Mouse (Mus musculus) adrenal gland, adult 18-20 months (tissue): Measurements from ENCODE around the gene Cd59a. TPM values are rescaled to one million over a fixed set of nuclear protein-coding genes. Genes with fewer than 3 reads are reported as not detected.
"Not testable (repeated sequence)": the region's sequence is repeated elsewhere in the genome, so short reads cannot be mapped to it uniquely, and the experiment has no call there.

Experiments used
- DNase-seq, 2 experiments: peaks; one replicate each; pipeline ENCODE4 v3.0.0; 2021 to 2022; ENCODE audit warnings: low spot score in 2 of 2
- total RNA-seq, 2 experiments: library from RNA; stranded (reverse); gene quantifications; 1 replicate in 1 of 2; 2 replicates in 1 of 2; pipeline ENCODE4 v1.2.3; 2021

The Cd59a gene
- total RNA-seq, 2 experiments from 2014 or later: 99.7 to 107 TPM

GRCm38 (mm10) chr2:104099946-104100345 lies 4.3 kb downstream of the Cd59a start:
- DNase-seq: no peak

DNA sequence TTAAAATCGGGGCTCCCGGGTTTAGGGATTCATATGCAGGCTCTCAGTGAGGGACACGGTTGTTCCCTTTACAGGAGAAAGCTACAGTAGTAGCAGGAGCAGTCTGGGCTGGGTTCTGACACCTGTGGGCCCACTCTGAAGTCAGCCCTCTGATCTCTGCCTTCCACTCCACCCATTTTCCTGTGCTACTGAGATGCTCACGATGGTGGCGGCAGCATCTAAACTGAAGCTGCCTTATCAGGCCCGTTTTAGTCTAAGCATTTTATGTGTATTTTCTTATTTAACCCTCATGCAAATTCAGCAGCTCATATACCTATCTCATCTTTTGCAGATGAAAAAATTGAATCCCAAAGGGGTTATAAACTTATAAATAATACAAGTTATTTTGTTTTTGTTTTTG lies 9.2 kb downstream of the Cd59a start:
- DNase-seq: no peak

DNA sequence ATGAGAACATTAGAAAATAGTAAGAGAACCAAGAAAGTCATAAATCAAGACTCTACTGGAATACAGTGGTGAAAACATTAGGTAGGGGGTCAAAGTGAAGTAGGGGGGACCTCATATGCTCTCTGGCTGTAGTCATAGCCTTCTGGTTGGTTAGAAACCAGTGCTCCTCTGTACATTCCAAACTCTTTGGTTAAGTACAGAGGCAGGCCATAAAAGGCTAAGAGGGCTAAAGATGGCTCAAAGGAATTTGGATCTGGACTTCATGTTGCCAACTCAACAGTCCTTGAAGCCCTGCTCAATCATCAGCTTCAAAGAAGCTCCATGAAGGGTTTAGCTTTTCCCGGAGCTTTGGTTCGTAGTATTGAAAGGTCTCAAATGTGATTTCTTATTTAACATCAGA lies 13.4 kb downstream of the Cd59a start:
- DNase-seq: not testable (repeated sequence)

DNA sequence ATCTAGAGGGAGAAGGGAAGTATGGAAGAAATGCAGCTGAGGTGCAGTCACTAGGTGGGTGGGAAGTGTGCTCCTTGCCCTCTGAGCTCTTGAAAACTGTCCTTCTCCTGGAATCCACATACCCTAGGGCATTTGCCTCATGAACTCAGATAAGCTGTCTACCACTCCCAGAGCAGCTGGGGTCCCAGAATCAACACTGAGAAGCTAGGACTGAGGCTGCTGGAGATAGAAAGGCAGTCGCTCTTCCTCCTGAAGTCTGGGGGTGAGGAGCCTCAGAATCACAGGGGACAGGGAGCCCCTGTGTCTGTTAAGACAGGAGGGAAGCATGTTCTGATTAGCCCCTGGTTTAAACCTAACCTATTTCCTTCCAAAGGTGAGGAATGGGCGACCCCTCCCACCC lies 13.9 kb downstream of the Cd59a start:
- DNase-seq: no peak

DNA sequence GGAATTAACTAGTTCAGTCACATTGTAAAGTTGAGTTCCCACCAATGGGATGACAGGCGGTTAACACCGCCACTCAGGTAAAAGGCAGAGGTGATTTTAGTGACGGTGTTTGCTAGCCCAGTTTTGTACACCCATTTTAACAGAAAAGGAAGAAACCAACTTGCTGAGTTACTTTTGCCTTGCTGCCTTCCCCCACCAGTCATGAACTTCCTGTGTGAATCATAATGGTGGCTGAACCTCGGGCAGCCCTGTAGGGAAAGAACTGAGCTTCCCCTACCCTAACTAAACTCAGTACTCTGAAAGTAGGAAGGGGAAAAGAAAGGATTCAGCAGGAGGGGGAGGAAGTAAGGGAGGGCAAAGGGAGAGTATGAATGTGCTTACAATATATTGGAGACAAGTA lies 14.4 kb downstream of the Cd59a start:
- DNase-seq: no peak

DNA sequence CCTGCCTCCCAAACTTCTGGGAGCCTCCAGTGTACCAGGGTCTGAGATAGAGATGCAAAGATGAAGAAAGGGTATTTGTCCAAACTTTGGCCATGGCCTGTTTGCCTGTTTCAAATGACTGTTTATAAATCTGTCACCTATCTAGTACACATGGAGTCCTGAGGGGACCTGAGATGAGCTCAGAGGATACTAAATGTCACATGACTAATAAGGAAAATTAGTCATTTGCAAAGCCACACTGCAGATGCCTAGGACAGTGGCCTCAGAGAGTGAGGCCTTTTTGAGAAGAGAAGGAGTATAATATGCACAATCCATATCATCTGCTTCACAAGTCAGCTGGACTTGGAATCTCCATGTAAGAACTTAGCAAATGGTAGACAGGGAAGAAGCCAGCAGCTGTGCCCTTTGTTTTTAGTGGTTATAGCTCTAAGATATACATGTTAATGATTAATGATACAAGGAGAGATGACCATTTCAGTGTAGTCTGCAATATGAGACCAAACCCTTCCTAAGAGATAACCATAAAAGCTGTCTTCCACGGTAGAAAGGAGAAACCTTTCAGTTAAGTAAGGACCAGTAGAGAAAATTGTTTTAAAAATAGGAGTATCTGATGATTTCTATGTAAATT lies 15.7 kb downstream of the Cd59a start:
- not testable (repeated sequence) for DNase-seq

- DNase-seq: not testable (repeated sequence)
Observed at GRCm38 (mm10) chr2:104113563-104113962, 18.0 kb downstream of the Cd59a start.

DNA sequence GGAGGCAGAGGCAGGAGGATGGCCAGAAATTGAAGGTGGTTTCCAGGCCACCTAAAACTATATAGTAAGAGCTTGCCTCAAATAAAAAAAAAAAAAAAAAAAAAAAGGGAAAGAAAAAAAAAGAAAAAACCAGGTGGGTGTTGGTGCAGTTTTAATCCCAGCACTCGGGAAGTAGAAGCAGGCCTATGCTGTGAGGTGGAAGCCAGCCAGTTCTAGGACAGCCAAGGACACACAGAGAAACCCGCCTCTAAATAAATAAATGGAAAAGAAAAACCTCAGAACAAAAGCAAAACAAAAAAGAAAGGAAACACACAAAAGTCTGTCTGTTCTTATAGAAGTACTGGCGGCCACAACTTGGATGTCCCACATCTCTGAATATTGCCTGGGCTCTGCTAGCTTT lies 19.3 kb downstream of the Cd59a start:
- DNase-seq: no peak

DNA sequence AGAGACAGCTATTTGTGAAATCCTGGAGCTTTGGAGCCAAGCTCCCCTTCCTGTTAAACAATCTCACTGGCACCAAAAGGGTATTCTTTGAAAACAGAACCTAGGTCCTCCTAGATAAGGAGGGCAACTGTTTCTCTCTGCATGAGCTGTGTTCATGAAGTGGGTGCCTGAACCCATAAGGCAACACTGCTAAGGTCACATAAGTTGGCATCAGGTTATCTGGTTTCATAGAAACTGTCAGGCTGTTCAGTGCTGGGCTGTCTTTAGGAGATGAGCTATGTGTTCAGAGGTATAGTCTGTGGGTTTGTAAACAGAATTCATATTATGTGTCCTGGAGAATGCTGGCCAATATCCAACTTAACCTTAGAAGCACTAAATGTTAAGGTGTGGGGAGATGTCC lies 21.6 kb downstream of the Cd59a start:
- DNase-seq: not testable (repeated sequence)

DNA sequence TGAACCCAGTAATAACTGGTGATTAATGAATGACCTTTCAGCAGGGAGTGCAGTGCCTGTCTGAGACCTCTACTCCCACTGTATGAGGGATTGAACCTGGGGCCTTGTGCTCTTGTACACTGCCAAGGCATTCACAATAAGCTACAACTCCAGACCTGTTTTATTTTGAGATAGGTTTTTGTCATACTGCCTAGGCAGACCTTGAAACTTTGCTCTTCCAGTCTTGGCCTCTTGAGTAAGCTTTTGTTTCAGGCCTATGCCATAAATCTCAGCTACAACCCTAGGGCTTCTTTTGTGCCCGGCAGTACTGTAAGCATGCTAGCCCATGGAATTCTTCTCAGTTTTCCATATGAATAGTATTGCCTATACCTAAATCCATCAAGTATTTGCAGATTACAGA lies 23.5 kb downstream of the Cd59a start:
- DNase-seq: no peak

DNA sequence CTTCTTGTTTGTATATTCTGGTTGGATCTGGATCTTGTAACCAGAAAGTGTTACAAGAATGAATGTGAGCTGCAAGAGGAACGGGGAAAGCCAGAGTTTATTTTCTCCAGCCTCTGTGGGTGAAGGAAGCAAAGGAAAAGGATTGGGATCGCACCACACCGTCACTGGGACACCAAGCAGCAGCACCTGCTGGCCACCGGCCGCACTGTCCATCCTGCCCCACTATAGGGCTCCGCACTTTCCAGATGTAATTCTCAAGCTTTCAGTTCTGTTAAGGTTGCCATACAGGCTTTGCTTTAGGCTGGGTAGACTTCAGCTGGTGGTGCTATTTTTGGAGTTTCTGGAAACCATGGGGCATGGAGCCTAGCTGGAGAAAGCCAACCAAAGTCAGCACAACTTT lies 24.7 kb downstream of the Cd59a start:
- no peak for DNase-seq

DNA sequence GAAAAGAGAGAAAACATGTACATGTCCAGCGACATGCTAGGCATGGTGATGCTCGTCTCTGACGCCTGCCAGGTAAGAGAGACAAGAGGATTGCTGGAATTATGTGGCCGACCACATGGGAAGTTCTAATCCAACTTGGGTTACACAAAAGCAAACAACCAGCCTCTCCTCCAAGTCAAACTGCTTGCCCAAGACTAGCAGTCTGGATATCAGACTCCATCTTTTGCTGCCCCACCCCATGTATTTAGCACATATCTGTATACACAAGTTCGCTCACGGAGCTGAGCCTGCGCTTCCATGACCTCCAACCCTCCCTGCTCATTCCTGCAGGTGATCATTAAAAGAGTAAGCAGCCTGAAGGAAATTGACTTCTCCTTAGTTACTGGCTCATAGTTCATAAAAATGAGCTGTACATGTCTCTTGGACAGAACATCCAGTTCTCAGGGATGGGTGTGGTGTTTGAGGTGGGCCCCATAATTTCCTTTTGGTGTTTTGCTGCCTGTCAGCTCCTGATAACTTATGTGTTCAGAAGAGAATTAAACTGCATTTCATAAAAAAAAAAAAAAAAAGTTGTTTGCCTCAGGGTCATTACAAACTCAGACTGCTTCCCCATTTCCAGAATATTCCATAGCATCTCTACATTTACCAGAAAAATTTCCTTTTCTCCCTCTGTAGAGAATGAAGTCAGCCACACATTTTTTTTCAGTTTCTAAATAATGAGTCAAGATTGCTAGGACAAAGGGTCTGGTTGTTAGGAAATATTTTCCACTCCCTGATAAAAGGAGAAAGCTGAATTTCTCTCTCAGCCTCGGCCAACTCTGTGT lies 26.3 kb downstream of the Cd59a start:
- no peak for DNase-seq

DNA sequence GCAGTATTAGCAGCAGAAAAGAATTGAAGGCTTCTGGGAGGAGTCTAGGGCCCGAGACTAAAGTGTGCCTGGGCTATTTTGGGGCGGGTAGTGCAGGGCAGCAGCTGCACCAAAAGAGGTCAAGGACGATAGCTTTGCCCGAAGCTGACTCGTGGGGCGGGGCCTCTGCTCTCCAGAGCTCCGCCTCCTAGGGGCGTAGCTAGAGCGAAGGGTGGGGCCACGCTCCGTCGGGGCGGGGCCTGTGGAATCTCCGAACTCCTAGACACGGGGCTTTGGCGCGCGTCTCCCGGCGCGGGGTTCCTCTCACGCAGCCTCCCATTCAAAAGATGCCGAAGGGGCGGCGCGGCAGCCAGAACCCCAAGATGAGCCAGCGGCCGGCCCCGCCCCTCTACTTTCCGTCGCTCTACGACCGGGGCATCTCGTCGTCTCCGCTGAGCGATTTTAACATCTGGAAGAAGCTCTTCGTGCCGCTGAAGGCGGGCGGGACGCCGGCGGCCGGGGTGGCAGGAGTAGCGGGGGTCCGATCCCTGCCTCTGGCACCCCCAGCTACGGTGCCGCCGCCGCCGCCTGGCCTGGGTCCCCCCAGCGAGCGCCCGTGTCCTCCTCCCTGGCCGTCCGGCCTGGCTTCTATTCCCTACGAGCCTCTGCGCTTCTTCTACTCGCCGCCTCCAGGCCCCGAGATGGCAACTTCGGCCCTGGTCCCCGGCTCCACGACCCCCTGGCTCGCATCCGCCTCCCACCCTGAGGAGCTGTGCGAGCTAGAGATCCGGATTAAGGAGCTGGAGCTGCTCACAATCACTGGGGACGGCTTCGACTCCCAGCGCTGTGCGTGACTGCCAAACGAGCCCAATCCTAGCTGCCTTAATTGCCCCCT lies 27.1 kb downstream of the Cd59a start, which contains the start of gene A930018P22Rik:
Gene A930018P22Rik, plus strand, starts transcription at position 265 of the 874 bp plus-strand sequence.
- peak; percentile 93 to 95 for DNase-seq

DNA sequence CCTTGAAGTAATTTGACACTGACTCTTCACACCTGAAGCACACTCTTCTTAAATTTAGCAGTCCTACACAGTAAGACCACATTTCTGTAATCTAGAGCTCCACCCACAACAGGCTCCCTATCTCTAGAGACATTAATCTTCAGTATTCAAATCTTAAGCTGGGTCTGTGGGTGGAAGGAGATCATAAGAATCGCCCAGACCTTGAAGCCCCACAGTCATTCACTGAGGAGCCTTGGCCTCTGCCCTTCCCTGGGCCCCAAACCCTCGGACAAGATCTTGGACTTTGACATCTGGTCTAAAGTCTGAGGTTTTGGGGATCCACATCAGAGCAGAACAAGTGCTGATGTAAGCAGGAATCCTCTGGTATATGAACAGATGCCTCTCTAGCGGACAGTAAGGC lies 27.9 kb downstream of the Cd59a start:
- DNase-seq: no peak

GRCm38 (mm10) chr2:104124071-104124470 lies 28.5 kb downstream of the Cd59a start:
- no peak for DNase-seq

DNA sequence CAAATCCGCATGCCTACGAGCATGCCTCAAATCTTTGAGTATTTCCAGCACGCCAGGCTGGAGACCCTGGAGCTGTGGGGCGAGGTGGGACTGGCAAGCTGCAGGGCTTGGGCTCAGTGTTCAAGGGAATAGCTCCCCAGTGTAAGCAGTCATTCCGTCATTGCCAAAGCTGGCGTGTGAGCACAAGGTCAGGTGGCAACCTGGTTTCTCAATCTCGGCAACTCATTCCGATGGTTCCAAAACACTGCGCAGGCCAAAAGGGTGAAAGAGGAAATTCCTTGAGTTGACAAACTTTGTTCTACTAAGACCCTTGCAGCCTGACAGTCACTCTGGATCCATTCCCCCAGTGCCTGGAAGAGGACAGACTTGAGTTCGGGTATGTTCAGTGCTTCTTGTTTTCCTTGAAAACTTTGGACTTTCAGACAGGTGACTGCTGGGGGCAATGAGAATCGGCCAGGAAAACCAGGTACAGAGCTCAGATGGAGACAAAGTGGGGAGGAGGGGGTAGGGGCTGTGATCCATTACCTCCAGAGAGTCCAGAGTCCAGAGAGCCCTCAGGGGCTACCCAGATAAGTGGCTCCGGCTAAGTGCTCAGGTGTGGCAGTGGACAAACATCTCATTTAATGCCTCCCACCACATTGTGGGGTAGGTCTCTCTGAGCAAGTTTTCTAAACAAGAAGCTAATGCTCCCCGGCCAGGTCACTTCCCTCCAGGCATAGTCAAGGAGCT lies 33.4 kb downstream of the Cd59a start:
- no peak for DNase-seq

DNA sequence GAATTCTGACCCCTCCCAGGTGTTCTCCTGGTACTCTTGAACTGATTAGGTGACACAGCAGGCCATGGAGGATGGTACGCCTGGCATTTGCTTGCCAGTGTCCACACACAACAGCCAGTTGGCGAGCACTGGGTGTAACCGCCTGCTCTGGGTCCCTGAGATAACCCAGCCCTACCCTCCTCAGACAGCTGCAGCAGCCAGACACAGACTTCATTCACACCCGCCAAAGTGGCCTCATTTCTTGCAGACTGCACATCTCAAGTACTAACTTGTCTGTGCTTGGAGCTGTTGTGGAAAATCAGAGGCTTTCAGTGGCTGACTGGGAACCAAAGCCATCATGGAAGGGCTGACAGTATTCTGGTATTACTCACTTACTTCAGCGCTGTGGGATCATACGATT lies 34.6 kb downstream of the Cd59a start:
- no peak for DNase-seq

DNA sequence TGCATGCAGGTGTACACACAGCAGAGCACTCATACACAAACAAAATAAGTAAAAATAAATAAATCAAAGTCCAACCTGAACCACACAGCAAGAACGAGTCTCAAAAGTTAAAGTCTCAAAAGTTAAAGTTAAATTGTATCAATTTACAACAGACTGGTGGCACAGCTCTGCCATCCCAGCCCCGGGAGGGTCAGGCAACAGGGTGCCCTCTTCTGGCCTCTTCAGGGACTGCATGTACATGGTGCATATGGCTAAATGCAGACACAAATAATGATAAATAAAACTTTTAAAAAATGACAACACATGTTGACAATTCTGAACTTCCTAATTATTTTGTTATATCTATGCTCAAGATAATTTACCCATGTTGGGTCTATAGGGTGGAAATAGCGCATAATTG lies 35.4 kb downstream of the Cd59a start:
- DNase-seq: peak in 1 of 2 experiments; percentile 50

DNA sequence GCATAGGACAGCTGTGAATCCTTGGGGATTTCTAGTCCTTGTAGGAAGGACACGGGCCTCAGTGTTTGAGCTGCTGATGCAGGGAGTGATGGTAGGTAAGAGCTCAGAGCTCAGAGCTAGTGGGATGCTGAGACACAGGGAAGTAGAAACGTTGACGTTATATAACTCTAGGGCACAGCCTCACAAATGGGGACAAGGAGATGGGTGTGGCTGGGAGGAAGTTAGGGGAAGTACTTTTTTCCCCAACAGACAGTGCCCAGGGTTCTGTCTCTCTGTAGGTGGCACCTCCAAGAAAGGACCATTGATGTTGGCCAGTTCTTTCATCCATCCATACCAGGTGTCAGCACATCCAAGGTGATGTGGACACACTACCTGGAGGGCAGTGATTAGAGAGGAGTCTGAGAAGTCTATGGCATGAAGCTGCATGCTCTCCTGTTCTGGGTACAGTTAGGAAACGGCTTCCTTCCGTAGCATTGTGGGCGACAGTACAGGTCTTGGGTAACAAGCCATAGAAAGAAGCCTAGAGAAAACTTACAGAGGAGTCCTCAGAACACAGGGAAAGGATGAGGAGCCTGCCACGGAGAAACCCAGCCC lies 36.8 kb downstream of the Cd59a start:
- DNase-seq: no peak

DNA sequence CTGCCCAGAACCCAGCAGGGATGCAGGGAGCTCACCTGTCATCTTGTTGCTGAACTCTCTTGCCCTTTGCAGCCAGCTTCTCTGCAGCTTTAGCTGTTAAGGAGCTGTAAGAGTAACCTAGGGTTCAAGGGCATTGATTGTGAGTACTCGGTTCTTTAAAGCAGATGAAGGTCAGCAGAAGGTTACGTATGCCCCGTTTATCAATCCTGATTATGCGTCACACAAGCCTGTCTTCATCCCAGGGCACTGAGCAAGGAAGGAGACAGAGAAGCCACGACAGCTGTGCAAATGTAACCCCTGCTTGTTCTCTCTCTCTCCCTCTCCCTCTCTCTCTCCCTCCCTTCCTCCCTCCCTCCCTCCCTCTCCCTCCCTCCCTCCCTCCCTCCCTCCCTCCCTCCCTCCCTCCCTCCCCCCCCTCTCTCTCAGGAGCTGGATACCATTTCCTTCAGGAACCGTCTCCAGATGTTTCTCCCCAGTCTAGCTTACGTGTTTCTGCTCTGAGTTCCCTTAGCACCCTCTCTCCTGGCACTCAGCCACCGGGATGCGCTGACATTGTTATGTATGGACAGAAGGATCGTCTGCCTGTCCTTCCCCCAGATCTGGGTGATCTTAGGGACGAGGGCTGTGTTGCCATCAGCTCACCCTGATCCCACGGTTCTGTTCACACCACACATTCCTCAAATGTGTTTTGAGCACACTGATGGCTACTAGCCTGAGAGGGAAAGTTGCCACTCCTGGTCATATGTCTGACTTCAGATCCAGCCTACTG lies 37.6 kb downstream of the Cd59a start:
- no peak for DNase-seq
